Mouse (Mus musculus): ENCODE measurements around the gene Rab21. TPM values are rescaled to one million over a fixed set of nuclear protein-coding genes. Genes with fewer than 3 reads are reported as not detected.

Rab21 gene
- 2.2 and 2.6 TPM in 2 replicates for polyA plus RNA-seq (2016; fragmentation: Nextera tagmentation; extraction: Ambion mirVana)

GRCm38 (mm10) chr10:115315473-115316171 lies at the start of gene Rab21:
Gene Rab21, minus strand, starts transcription at chr10:115315594.
- H3K4me3 ChIP-seq, result peak within 1 kb of the TSS; percentile 74
- WGBS, result under 1% methylated on average over 48 of the region's 48 CpGs
- peaks cover 9% of the 10 kb centered on the region; the same call in 1 of the 2 replicates for H3K36me3 ChIP-seq
- peak; percentile 99 for DNase-seq (ENCODE audit: low spot score)
- peaks cover 31% of the 10 kb centered on the region for H3K4me1 ChIP-seq
- peak within 1 kb of the TSS; percentile 94 for H3K27ac ChIP-seq
- H3K9me3 ChIP-seq (replicated peaks), result no peaks in the 10 kb centered on the region
- H3K27me3 ChIP-seq (ENCODE audit: low read depth, poor library complexity, severe bottlenecking), result no peaks in the 10 kb centered on the region

DNA sequence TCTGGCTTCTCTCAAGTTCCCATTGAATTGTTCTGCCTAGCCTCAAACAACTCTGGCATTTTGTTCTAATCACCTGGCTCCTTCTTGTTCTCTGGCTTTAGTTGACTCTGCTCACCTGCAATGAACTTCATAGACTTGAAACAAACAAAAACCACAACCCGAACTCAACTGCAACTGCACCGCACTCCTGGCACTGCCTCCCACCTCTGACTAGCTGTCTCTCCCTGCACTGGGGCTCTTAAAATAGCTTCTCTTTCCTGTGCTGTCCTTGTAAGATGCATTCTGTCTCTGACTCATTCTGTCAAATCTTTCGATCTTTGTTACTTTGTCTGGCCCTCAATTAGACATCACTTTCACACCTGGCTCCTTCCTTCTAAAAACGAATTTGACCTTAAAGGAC lies 47.8 kb upstream of the Rab21 start:
- no peak for DNase-seq (ENCODE audit: low spot score)
- peak overlapping the region; percentile 90; the same call in 1 of the 2 replicates for H3K27ac ChIP-seq
- WGBS, result 89% methylated on average over 4 of the region's 4 CpGs

GRCm38 (mm10) chr10:115362623-115362964 lies 47.2 kb upstream of the Rab21 start:
- 9% methylated on average over 9 of the region's 9 CpGs for WGBS

More for the DNA sequence above, 47.8 kb upstream of the Rab21 start:
- no peaks in the 10 kb centered on the region for H3K9me3 ChIP-seq (replicated peaks)
- H3K27me3 ChIP-seq (ENCODE audit: low read depth, poor library complexity, severe bottlenecking), result no peaks in the 10 kb centered on the region
- peak overlapping the region; percentile 62 for H3K4me3 ChIP-seq
- no peaks in the 10 kb centered on the region for H3K36me3 ChIP-seq
- H3K4me1 ChIP-seq, result peaks cover 14% of the 10 kb centered on the region

DNA sequence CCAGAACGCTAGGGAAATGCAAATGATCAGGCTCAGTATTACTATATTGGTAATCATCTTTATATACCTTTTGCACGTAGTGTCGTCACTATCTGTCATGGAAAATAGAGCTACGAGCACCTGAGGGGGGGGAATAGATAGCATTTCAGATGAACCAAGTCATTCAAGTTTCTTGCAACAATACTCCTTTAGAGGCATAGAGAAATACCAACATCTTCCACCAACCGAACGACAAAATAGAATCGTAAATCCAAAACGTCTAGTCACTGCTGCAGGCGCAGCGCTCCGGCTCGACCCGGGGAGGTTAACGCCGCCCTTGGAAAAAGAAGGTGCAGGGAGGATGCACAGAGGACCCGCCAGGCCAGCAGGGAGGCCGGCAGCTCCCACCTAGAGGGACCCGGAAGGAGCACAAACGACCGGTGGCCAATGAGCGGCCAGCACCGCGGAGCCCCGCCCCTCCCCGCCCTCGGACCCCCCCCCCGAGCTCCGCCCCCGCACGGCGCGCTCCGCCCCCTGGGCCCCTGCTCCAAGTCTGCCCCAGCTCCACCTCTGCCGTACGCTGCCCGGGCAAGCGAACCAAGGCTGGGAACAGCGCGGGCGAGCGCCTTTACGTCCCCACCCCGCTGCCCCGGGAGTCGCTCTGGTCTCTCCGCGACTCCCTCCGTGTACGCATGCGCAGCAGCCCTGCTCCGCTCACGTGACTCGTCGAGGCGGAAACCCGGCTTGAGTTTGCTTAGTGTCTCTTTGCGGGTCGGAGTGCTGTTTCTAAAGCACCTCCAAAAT lies 46.6 kb upstream of the Rab21 start, which contains the start of gene Tmem19:
Tmem19 (minus strand) TSS at position 662 of the 783 bp plus-strand sequence.
- H3K4me1 ChIP-seq, result peaks cover 14% of the 10 kb centered on the region
- peaks cover 3% of the 10 kb centered on the region; the same call in 1 of the 2 replicates for H3K36me3 ChIP-seq
- peak within 1 kb of the TSS; percentile 62 for H3K4me3 ChIP-seq
- DNase-seq (ENCODE audit: low spot score), result peak; percentile 97
- WGBS, result 1% methylated on average over 57 of the region's 58 CpGs
- H3K9me3 ChIP-seq (replicated peaks), result no peaks in the 10 kb centered on the region
- peak within 1 kb of the TSS; percentile 90 for H3K27ac ChIP-seq
- H3K27me3 ChIP-seq (ENCODE audit: low read depth, poor library complexity, severe bottlenecking), result no peaks in the 10 kb centered on the region

More at GRCm38 (mm10) chr10:115362623-115362964, 47.2 kb upstream of the Rab21 start:
- peak overlapping the region; percentile 62 for H3K4me3 ChIP-seq
- no peak for DNase-seq (ENCODE audit: low spot score)
- H3K9me3 ChIP-seq (replicated peaks), result no peaks in the 10 kb centered on the region
- H3K27ac ChIP-seq, result peak overlapping the region; percentile 90
- no peaks in the 10 kb centered on the region for H3K36me3 ChIP-seq
- peaks cover 14% of the 10 kb centered on the region for H3K4me1 ChIP-seq
- H3K27me3 ChIP-seq (ENCODE audit: low read depth, poor library complexity, severe bottlenecking), result no peaks in the 10 kb centered on the region

- no peak for DNase-seq (ENCODE audit: low spot score)
- H3K27ac ChIP-seq, result no peak overlapping the region
- peaks cover 14% of the 10 kb centered on the region for H3K4me1 ChIP-seq
- WGBS, result 94% methylated on average over 7 of the region's 7 CpGs
- no peak overlapping the region for H3K4me3 ChIP-seq
- H3K27me3 ChIP-seq (ENCODE audit: low read depth, poor library complexity, severe bottlenecking), result no peaks in the 10 kb centered on the region
- H3K9me3 ChIP-seq (replicated peaks), result no peaks in the 10 kb centered on the region
- H3K36me3 ChIP-seq, result peaks cover 13% of the 10 kb centered on the region
These were observed 43.7 kb upstream of the Rab21 start for GRCm38 (mm10) chr10:115359066-115359465.

DNA sequence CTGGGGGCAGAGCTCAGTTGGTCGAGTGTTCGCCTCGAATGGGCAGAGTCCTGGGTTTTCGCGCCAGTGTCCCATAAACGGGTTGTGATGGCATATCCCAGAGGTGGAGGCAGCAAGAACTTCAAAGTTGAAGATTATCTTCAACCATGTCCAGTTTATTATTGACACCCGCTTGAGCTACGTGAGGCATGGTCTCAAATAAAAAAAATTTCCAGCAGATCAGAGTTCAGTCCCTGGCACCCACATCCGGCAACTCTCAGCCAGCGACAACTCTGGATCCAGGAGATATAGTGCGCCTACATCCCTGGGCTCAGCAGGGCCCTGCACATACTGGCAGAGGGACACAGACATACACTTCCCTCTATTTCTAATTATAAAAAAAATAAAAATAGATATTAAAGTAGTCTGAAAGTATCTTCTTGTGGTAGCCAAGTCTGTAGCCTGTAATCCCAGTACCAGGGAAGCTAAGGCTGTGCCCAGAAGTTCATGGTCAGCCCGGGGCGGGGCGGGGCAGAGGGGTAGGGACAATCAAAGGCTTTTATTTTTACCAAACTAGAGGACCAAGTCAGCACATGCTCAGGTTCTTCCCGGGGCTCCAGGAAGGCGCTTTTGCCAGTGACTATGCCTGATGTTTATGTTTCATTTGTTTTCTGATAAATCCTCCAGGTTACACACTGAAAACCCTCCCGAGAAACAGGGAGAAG lies 43.0 kb upstream of the Rab21 start:
- Histone ChIP-seq H3K4me3 (no peak overlapping the region), H3K4me1 (peaks cover 14% of the 10 kb centered on the region), H3K36me3 (peaks cover 13% of the 10 kb centered on the region), H3K9me3 (replicated peaks) (no peaks in the 10 kb centered on the region), H3K27ac (no peak overlapping the region), H3K27me3 (ENCODE audit: low read depth, poor library complexity, severe bottlenecking) (no peaks in the 10 kb centered on the region)
- DNase-seq (ENCODE audit: low spot score), result no peak
- WGBS, result 96% methylated on average over 17 of the region's 17 CpGs

- Histone ChIP-seq H3K36me3 (peaks cover 13% of the 10 kb centered on the region), H3K4me1 (peaks cover 1% of the 10 kb centered on the region; the same call in 1 of the 2 replicates), H3K9me3 (replicated peaks) (no peaks in the 10 kb centered on the region), H3K4me3 (no peak overlapping the region), H3K27me3 (ENCODE audit: low read depth, poor library complexity, severe bottlenecking) (no peaks in the 10 kb centered on the region), H3K27ac (no peak overlapping the region)
- DNase-seq (ENCODE audit: low spot score), result no peak
- WGBS, result 90% methylated on average over 6 of the region's 7 CpGs
These were observed 40.7 kb upstream of the Rab21 start for GRCm38 (mm10) chr10:115356106-115356505.

DNA sequence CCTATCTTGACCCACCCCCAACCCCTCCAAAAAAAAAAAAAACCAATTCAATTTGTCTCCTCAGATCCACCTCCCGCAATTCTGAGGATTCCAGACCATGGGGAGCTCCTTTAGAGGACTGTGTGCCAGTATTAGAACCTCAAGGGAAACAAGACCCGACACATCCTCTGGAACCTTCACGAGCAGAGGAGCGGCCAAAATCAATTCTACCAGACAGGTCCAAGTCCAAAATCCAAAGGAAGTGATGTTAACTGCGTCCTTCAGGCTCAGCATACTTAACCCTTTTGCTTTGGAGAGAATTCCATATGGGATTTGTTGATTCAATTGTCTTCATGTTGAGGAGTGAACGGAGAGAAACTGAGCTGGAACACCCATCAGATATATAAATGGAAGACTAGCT lies 39.6 kb upstream of the Rab21 start:
- no peak for DNase-seq (ENCODE audit: low spot score)
- Histone ChIP-seq H3K9me3 (replicated peaks) (no peaks in the 10 kb centered on the region), H3K4me1 (no peaks in the 10 kb centered on the region), H3K27ac (no peak overlapping the region), H3K36me3 (peaks cover 13% of the 10 kb centered on the region), H3K27me3 (ENCODE audit: low read depth, poor library complexity, severe bottlenecking) (no peaks in the 10 kb centered on the region), H3K4me3 (no peak overlapping the region)
- 92% methylated on average over 6 of the region's 6 CpGs for WGBS

DNA sequence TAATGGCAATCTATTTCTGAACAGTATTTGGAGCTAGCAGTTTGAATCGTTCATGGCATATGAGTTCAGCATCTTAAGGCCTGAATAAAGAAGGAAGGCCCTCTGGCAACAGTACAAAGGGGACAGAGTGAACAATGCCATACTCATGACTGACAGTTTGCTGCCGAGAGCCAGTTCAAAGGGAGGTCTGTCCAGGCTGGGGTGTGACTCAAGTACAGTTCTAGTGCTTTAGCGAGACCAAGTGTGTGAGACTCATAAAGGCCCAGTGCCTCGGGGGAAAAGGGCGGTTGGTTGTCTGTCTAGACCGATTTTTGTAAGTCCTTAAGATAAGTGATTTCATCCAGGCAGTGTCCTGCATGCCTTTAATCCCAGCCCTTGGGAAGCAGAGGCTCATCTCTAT lies 39.2 kb upstream of the Rab21 start:
- no peak for DNase-seq (ENCODE audit: low spot score)
- H3K27ac ChIP-seq, result no peak overlapping the region
- 81% methylated on average over 6 of the region's 6 CpGs for WGBS

GRCm38 (mm10) chr10:115350810-115351397 lies 35.5 kb upstream of the Rab21 start:
- H3K9me3 ChIP-seq (replicated peaks), result no peaks in the 10 kb centered on the region
- no peak overlapping the region for H3K4me3 ChIP-seq
- H3K36me3 ChIP-seq, result peaks cover 6% of the 10 kb centered on the region
- 80% methylated on average over 2 of the region's 2 CpGs for WGBS
- no peaks in the 10 kb centered on the region for H3K4me1 ChIP-seq
- no peak overlapping the region for H3K27ac ChIP-seq
- no peak for DNase-seq (ENCODE audit: low spot score)
- no peaks in the 10 kb centered on the region for H3K27me3 ChIP-seq (ENCODE audit: low read depth, poor library complexity, severe bottlenecking)

More for the DNA sequence above, 39.2 kb upstream of the Rab21 start:
- Histone ChIP-seq H3K9me3 (replicated peaks) (no peaks in the 10 kb centered on the region), H3K36me3 (peaks cover 13% of the 10 kb centered on the region), H3K27me3 (ENCODE audit: low read depth, poor library complexity, severe bottlenecking) (no peaks in the 10 kb centered on the region), H3K4me3 (no peak overlapping the region), H3K4me1 (no peaks in the 10 kb centered on the region)

DNA sequence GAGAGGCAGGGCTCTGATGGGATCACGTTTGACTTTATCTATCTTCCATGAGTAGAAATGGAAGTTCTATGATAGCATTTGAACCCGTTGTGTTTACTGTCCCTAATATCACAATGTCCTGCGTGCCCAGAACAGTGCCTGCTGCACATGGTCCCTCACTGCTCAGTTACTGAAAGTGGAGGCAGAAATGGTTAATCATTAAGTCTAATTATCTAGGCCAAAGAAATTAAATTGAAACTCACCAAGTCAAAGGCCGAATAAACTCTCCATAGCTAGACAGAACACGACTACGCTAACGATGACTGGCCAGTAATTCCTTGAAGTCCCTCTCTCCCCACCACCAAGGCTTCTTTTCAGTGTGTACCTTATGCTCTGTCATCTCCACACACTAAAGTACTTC lies 34.1 kb upstream of the Rab21 start:
- no peaks in the 10 kb centered on the region for H3K9me3 ChIP-seq (replicated peaks)
- H3K4me3 ChIP-seq, result no peak overlapping the region
- WGBS, result 87% methylated on average over 7 of the region's 7 CpGs
- DNase-seq (ENCODE audit: low spot score), result no peak
- no peaks in the 10 kb centered on the region for H3K27me3 ChIP-seq (ENCODE audit: low read depth, poor library complexity, severe bottlenecking)
- H3K36me3 ChIP-seq, result peaks cover 11% of the 10 kb centered on the region
- H3K27ac ChIP-seq, result no peak overlapping the region
- H3K4me1 ChIP-seq, result no peaks in the 10 kb centered on the region

- no peaks in the 10 kb centered on the region for H3K27me3 ChIP-seq (ENCODE audit: low read depth, poor library complexity, severe bottlenecking)
- H3K9me3 ChIP-seq (replicated peaks), result no peaks in the 10 kb centered on the region
- WGBS, result 82% methylated on average over 10 of the region's 10 CpGs
- no peak overlapping the region for H3K4me3 ChIP-seq
- no peak for DNase-seq (ENCODE audit: low spot score)
- peaks cover 11% of the 10 kb centered on the region for H3K36me3 ChIP-seq
- H3K4me1 ChIP-seq, result no peaks in the 10 kb centered on the region
- no peak overlapping the region for H3K27ac ChIP-seq
These were observed 33.6 kb upstream of the Rab21 start for GRCm38 (mm10) chr10:115349029-115349428.

All from limb, embryonic 10.5 days (tissue).